Mouse (Mus musculus) hindbrain, embryonic 14.5 days (tissue): ENCODE measurements around the gene Mbtps1. TPM values are rescaled to one million over a fixed set of nuclear protein-coding genes. Genes with fewer than 3 reads are reported as not detected.

Experiments
- ATAC-seq: fragments of 200-750 bp; cut with Nextera tagmentation; 2 replicates; pipeline ENCODE4 v1.8.0; 2017; ENCODE audit warnings: moderate number of reproducible peaks, mild to moderate bottlenecking, moderate TSS enrichment, moderate library complexity; ENCODE audit not compliant: low FRiP score
- DNase-seq: peaks from one replicate; pipeline ENCODE4 v3.0.0-alpha.2; 2015; ENCODE audit warnings: low spot score
- H3K27ac ChIP-seq: fragments of 300-500 bp; sonication (generic); 2 replicates; pipeline ENCODE4 v1.5.1; 2014; ENCODE audit warnings: mild to moderate bottlenecking, moderate library complexity
- H3K27me3 ChIP-seq: fragments of 300-500 bp; sonication (generic); 2 replicates; pipeline ENCODE4 v1.6.1; 2014; ENCODE audit warnings: mild to moderate bottlenecking, low read length, mixed read lengths; ENCODE audit not compliant: control insufficient read depth, insufficient read depth
- H3K36me3 ChIP-seq: fragments of 300-500 bp; sonication (generic); replicated peaks from 2 replicates; pipeline ENCODE4 v1.6.1; 2014; ENCODE audit not compliant: control insufficient read depth, insufficient read depth
- H3K4me1 ChIP-seq: fragments of 300-500 bp; sonication (generic); replicated peaks from 2 replicates; pipeline ENCODE4 v1.6.1; 2014; ENCODE audit warnings: antibody characterized with exemption, low read length, mixed read lengths; ENCODE audit not compliant: control insufficient read depth, insufficient read depth
- H3K4me2 ChIP-seq: fragments of 300-500 bp; sonication (generic); replicated peaks from 2 replicates; pipeline ENCODE4 v1.6.1; 2014; ENCODE audit warnings: mild to moderate bottlenecking, moderate library complexity
- H3K4me3 ChIP-seq: fragments of 300-500 bp; sonication (generic); replicated peaks from 2 replicates; pipeline ENCODE4 v1.5.1; 2014; ENCODE audit warnings: mild to moderate bottlenecking, low read length
- H3K9ac ChIP-seq: fragments of 300-500 bp; sonication (generic); 2 replicates; pipeline ENCODE4 v1.6.1; 2014
- H3K9me3 ChIP-seq: fragments of 300-500 bp; sonication (generic); 2 replicates; pipeline ENCODE4 v1.6.1; 2016; ENCODE audit warnings: low read length; ENCODE audit not compliant: control insufficient read depth
- WGBS: fragments of 180-500 bp; shearing (Covaris S2); extraction: QIAGEN DNeasy Blood & Tissue Kit; methylation state at CpG from one replicate; pipeline ENCODE4 v1.1.7; 2014; 5-methylcytosine and 5-hydroxymethylcytosine counted together
- polyA plus RNA-seq: library from polyadenylated mRNA; unstranded; fragments of >200 nt; fragmentation: Nextera tagmentation; extraction: Ambion mirVana; gene quantifications from 2 replicates; pipeline ENCODE4 v1.2.1, GENCODE M21; 2014

Mbtps1 gene
- polyA plus RNA-seq, 1 experiment from 2014 or later: 51.1 TPM

GRCm38 (mm10) chr8:119585901-119586300 is 27.4 kb upstream of the Mbtps1 start:
- H3K36me3 ChIP-seq: no peaks in the 10 kb centered on the region
- H3K4me2 ChIP-seq: peak overlapping the region; percentile 49
- H3K9ac ChIP-seq: peak overlapping the region; percentile 31; the same call in 1 of the 2 replicates
- no peak for ATAC-seq
- 25% methylated on average over 15 of the region's 24 CpGs for WGBS
- no peak for DNase-seq
- H3K4me3 ChIP-seq: peak overlapping the region; percentile 22
- H3K27ac ChIP-seq: no peak overlapping the region
- no peaks in the 10 kb centered on the region for H3K4me1 ChIP-seq
- no peaks in the 10 kb centered on the region for H3K9me3 ChIP-seq
- H3K27me3 ChIP-seq: no peaks in the 10 kb centered on the region

GRCm38 (mm10) chr8:119580441-119581161 is 22.1 kb upstream of the Mbtps1 start:
- no peak overlapping the region for H3K4me3 ChIP-seq
- H3K36me3 ChIP-seq: no peaks in the 10 kb centered on the region

GRCm38 (mm10) chr8:119579096-119579495 is 20.6 kb upstream of the Mbtps1 start:
- Histone ChIP-seq H3K4me2 (no peak overlapping the region), H3K4me3 (no peak overlapping the region), H3K27me3 (0 out of 2 replicates have a peak, but pooled peaks cover 6% of the 10 kb centered on the region), H3K36me3 (no peaks in the 10 kb centered on the region), H3K9ac (no peak overlapping the region), H3K4me1 (peaks cover under 1% of the 10 kb centered on the region; the same call in 1 of the 2 replicates), H3K9me3 (no peaks in the 10 kb centered on the region), H3K27ac (no peak overlapping the region)
- WGBS: 39% methylated on average over 13 of the region's 13 CpGs
- DNase-seq (no peak), ATAC-seq (no peak)

More at GRCm38 (mm10) chr8:119580441-119581161, 22.1 kb upstream of the Mbtps1 start:
- H3K9me3 ChIP-seq: no peaks in the 10 kb centered on the region
- H3K9ac ChIP-seq: no peak overlapping the region
- ATAC-seq: no peak
- no peak overlapping the region for H3K4me2 ChIP-seq
- no peaks in the 10 kb centered on the region for H3K4me1 ChIP-seq
- 0 out of 2 replicates have a peak, but pooled peaks cover 6% of the 10 kb centered on the region for H3K27me3 ChIP-seq
- no peak for DNase-seq
- WGBS: 90% methylated on average over 5 of the region's 5 CpGs
- H3K27ac ChIP-seq: no peak overlapping the region

- Histone ChIP-seq H3K27me3 (0 out of 2 replicates have a peak, but pooled peaks cover 6% of the 10 kb centered on the region), H3K4me1 (peaks cover 14% of the 10 kb centered on the region), H3K9me3 (no peaks in the 10 kb centered on the region), H3K4me2 (peak overlapping the region; percentile 69), H3K4me3 (peak overlapping the region; percentile 58), H3K27ac (peak overlapping the region; percentile 72; the same call in 1 of the 2 replicates), H3K9ac (peak overlapping the region; percentile 71), H3K36me3 (no peaks in the 10 kb centered on the region)
- 2% methylated on average over 16 of the region's 16 CpGs for WGBS
- peak; percentile 31 for DNase-seq
- ATAC-seq: no peak; the same call in 1 of the 2 replicates
These were observed 16.8 kb upstream of the Mbtps1 start for GRCm38 (mm10) chr8:119575366-119575726.

GRCm38 (mm10) chr8:119574437-119575365 is 16.2 kb upstream of the Mbtps1 start, which contains the start of the genes Hsdl1 and Dnaaf1:
TSS of gene Hsdl1 (minus strand) at chr8:119575183.
TSS of gene Dnaaf1 (plus strand) at chr8:119575235.
- under 1% methylated on average over 91 of the region's 97 CpGs for WGBS
- DNase-seq: peak; percentile 93
- H3K27ac ChIP-seq: peak within 1 kb of the TSS; percentile 72

GRCm38 (mm10) chr8:119572411-119572810 is 13.9 kb upstream of the Mbtps1 start:
- no peak for ATAC-seq
- H3K36me3 ChIP-seq: peaks cover 6% of the 10 kb centered on the region
- no peak overlapping the region for H3K4me2 ChIP-seq
- H3K9ac ChIP-seq: peak overlapping the region; percentile 28; the same call in 1 of the 2 replicates
- 95% methylated on average over 4 of the region's 4 CpGs for WGBS
- DNase-seq: no peak
- H3K27me3 ChIP-seq: 0 out of 2 replicates have a peak, but pooled peaks cover 6% of the 10 kb centered on the region
- peaks cover 14% of the 10 kb centered on the region for H3K4me1 ChIP-seq
- no peaks in the 10 kb centered on the region for H3K9me3 ChIP-seq
- H3K4me3 ChIP-seq: no peak overlapping the region
- no peak overlapping the region for H3K27ac ChIP-seq

More at GRCm38 (mm10) chr8:119574437-119575365, 16.2 kb upstream of the Mbtps1 start, which contains the start of the genes Hsdl1 and Dnaaf1:
- no peaks in the 10 kb centered on the region for H3K36me3 ChIP-seq
- H3K9me3 ChIP-seq: no peaks in the 10 kb centered on the region
- H3K27me3 ChIP-seq: 0 out of 2 replicates have a peak, but pooled peaks cover 6% of the 10 kb centered on the region
- H3K9ac ChIP-seq: peak within 1 kb of the TSS; percentile 71
- H3K4me3 ChIP-seq: peak within 1 kb of the TSS; percentile 58
- peaks cover 14% of the 10 kb centered on the region for H3K4me1 ChIP-seq
- peak; percentile 88 for ATAC-seq
- peak within 1 kb of the TSS; percentile 69 for H3K4me2 ChIP-seq

GRCm38 (mm10) chr8:119571135-119571534 is 12.6 kb upstream of the Mbtps1 start:
- Histone ChIP-seq H3K9ac (no peak overlapping the region), H3K4me2 (no peak overlapping the region), H3K27ac (no peak overlapping the region), H3K27me3 (no peaks in the 10 kb centered on the region), H3K36me3 (peaks cover 13% of the 10 kb centered on the region), H3K4me3 (no peak overlapping the region), H3K9me3 (no peaks in the 10 kb centered on the region), H3K4me1 (peaks cover 14% of the 10 kb centered on the region)
- 93% methylated on average over 6 of the region's 6 CpGs for WGBS
- no peak for ATAC-seq
- no peak for DNase-seq

- DNase-seq (no peak), ATAC-seq (no peak)
- Histone ChIP-seq H3K4me2 (no peak overlapping the region), H3K9ac (no peak overlapping the region), H3K4me3 (no peak overlapping the region), H3K4me1 (peaks cover 14% of the 10 kb centered on the region), H3K36me3 (peaks cover 26% of the 10 kb centered on the region), H3K27me3 (no peaks in the 10 kb centered on the region), H3K9me3 (no peaks in the 10 kb centered on the region), H3K27ac (no peak overlapping the region)
- 38% methylated on average over 4 of the region's 4 CpGs for WGBS
These were observed 11.3 kb upstream of the Mbtps1 start for GRCm38 (mm10) chr8:119569881-119570280.

- H3K27ac ChIP-seq: no peak overlapping the region
- WGBS: 71% methylated on average over 7 of the region's 7 CpGs
- H3K9me3 ChIP-seq: no peaks in the 10 kb centered on the region
- DNase-seq (no peak), ATAC-seq (no peak)
- peaks cover 35% of the 10 kb centered on the region for H3K36me3 ChIP-seq
- H3K4me1 ChIP-seq: peaks cover 12% of the 10 kb centered on the region
- H3K4me3 ChIP-seq: no peak overlapping the region
- no peak overlapping the region for H3K9ac ChIP-seq
- H3K4me2 ChIP-seq: no peak overlapping the region
- H3K27me3 ChIP-seq: no peaks in the 10 kb centered on the region
These were observed 10.4 kb upstream of the Mbtps1 start for GRCm38 (mm10) chr8:119568951-119569350.
